Mouse (Mus musculus): ENCODE measurements around the gene Vmp1. TPM values are rescaled to one million over a fixed set of nuclear protein-coding genes. Genes with fewer than 3 reads are reported as not detected.

Gene Vmp1
- polyA plus RNA-seq, 1 experiment from 2014 or later = 128 TPM

- Histone ChIP-seq H3K36me3 (ENCODE audit: control insufficient read depth, insufficient read depth, low read length) (no peaks in the 10 kb centered on the region), H3K27ac (ENCODE audit: low read length) (no peak overlapping the region), H3K9me3 (replicated peaks; ENCODE audit: control insufficient read depth, low read length, poor library complexity, severe bottlenecking) (no peaks in the 10 kb centered on the region), H3K4me3 (ENCODE audit: low read depth, low read length) (no peak overlapping the region), H3K27me3 (ENCODE audit: control insufficient read depth, insufficient read depth, low read depth, low read length) (no peaks in the 10 kb centered on the region), H3K4me1 (ENCODE audit: control insufficient read depth, insufficient read depth, low read length) (peaks cover 3% of the 10 kb centered on the region), H3K4me2 (ENCODE audit: low read length) (no peak overlapping the region), H3K9ac (ENCODE audit: low read depth, low read length) (no peak overlapping the region)
- ATAC-seq = no peak
- 90% methylated on average over 6 of the region's 6 CpGs for WGBS
Observed at GRCm38 (mm10) chr11:86595366-86595765, 88.3 kb downstream of the Vmp1 start.

GRCm38 (mm10) chr11:86594188-86594876 is 89.3 kb downstream of the Vmp1 start:
- Histone ChIP-seq H3K4me3 (ENCODE audit: low read depth, low read length) (no peak overlapping the region), H3K27ac (ENCODE audit: low read length) (no peak overlapping the region), H3K9ac (ENCODE audit: low read depth, low read length) (no peak overlapping the region), H3K36me3 (ENCODE audit: control insufficient read depth, insufficient read depth, low read length) (no peaks in the 10 kb centered on the region), H3K4me1 (ENCODE audit: control insufficient read depth, insufficient read depth, low read length) (peaks cover 3% of the 10 kb centered on the region), H3K4me2 (ENCODE audit: low read length) (no peak overlapping the region), H3K9me3 (replicated peaks; ENCODE audit: control insufficient read depth, low read length, poor library complexity, severe bottlenecking) (no peaks in the 10 kb centered on the region), H3K27me3 (ENCODE audit: control insufficient read depth, insufficient read depth, low read depth, low read length) (no peaks in the 10 kb centered on the region)
- WGBS = 72% methylated on average over 6 of the region's 6 CpGs
- no peak for ATAC-seq

GRCm38 (mm10) chr11:86593443-86593842 is 90.2 kb downstream of the Vmp1 start:
- H3K4me2 ChIP-seq (ENCODE audit: low read length) = no peak overlapping the region
- H3K9ac ChIP-seq (ENCODE audit: low read depth, low read length) = no peak overlapping the region
- 62% methylated on average over 5 of the region's 5 CpGs for WGBS
- H3K27me3 ChIP-seq (ENCODE audit: control insufficient read depth, insufficient read depth, low read depth, low read length) = no peaks in the 10 kb centered on the region
- no peaks in the 10 kb centered on the region for H3K36me3 ChIP-seq (ENCODE audit: control insufficient read depth, insufficient read depth, low read length)
- no peaks in the 10 kb centered on the region for H3K9me3 ChIP-seq (replicated peaks; ENCODE audit: control insufficient read depth, low read length, poor library complexity, severe bottlenecking)
- no peak overlapping the region for H3K4me3 ChIP-seq (ENCODE audit: low read depth, low read length)
- no peak for ATAC-seq
- H3K4me1 ChIP-seq (ENCODE audit: control insufficient read depth, insufficient read depth, low read length) = peaks cover 3% of the 10 kb centered on the region
- H3K27ac ChIP-seq (ENCODE audit: low read length) = no peak overlapping the region

GRCm38 (mm10) chr11:86592993-86593392 is 90.6 kb downstream of the Vmp1 start:
- H3K9ac ChIP-seq (ENCODE audit: low read depth, low read length) = no peak overlapping the region
- H3K9me3 ChIP-seq (replicated peaks; ENCODE audit: control insufficient read depth, low read length, poor library complexity, severe bottlenecking) = no peaks in the 10 kb centered on the region
- no peaks in the 10 kb centered on the region for H3K36me3 ChIP-seq (ENCODE audit: control insufficient read depth, insufficient read depth, low read length)
- ATAC-seq = no peak
- peaks cover 3% of the 10 kb centered on the region for H3K4me1 ChIP-seq (ENCODE audit: control insufficient read depth, insufficient read depth, low read length)
- 21% methylated on average over 3 of the region's 3 CpGs for WGBS
- no peak overlapping the region for H3K27ac ChIP-seq (ENCODE audit: low read length)
- no peaks in the 10 kb centered on the region for H3K27me3 ChIP-seq (ENCODE audit: control insufficient read depth, insufficient read depth, low read depth, low read length)
- H3K4me2 ChIP-seq (ENCODE audit: low read length) = no peak overlapping the region
- no peak overlapping the region for H3K4me3 ChIP-seq (ENCODE audit: low read depth, low read length)

- H3K9me3 ChIP-seq (replicated peaks; ENCODE audit: control insufficient read depth, low read length, poor library complexity, severe bottlenecking) = no peaks in the 10 kb centered on the region
- no peak for ATAC-seq
- H3K27ac ChIP-seq (ENCODE audit: low read length) = no peak overlapping the region
- no peaks in the 10 kb centered on the region for H3K36me3 ChIP-seq (ENCODE audit: control insufficient read depth, insufficient read depth, low read length)
- peaks cover 6% of the 10 kb centered on the region for H3K4me1 ChIP-seq (ENCODE audit: control insufficient read depth, insufficient read depth, low read length)
- H3K4me3 ChIP-seq (ENCODE audit: low read depth, low read length) = no peak overlapping the region
- H3K9ac ChIP-seq (ENCODE audit: low read depth, low read length) = no peak overlapping the region
- no peak overlapping the region for H3K4me2 ChIP-seq (ENCODE audit: low read length)
- 92% methylated on average over 2 of the region's 2 CpGs for WGBS
- H3K27me3 ChIP-seq (ENCODE audit: control insufficient read depth, insufficient read depth, low read depth, low read length) = no peaks in the 10 kb centered on the region
Observed at GRCm38 (mm10) chr11:86591931-86592616, 91.6 kb downstream of the Vmp1 start.

GRCm38 (mm10) chr11:86591301-86591845 is 92.3 kb downstream of the Vmp1 start:
- ATAC-seq = no peak
- H3K4me1 ChIP-seq (ENCODE audit: control insufficient read depth, insufficient read depth, low read length) = peaks cover 6% of the 10 kb centered on the region
- 88% methylated on average over 4 of the region's 4 CpGs for WGBS
- no peaks in the 10 kb centered on the region for H3K9me3 ChIP-seq (replicated peaks; ENCODE audit: control insufficient read depth, low read length, poor library complexity, severe bottlenecking)
- no peaks in the 10 kb centered on the region for H3K36me3 ChIP-seq (ENCODE audit: control insufficient read depth, insufficient read depth, low read length)
- H3K27ac ChIP-seq (ENCODE audit: low read length) = no peak overlapping the region
- no peak overlapping the region for H3K9ac ChIP-seq (ENCODE audit: low read depth, low read length)
- no peak overlapping the region for H3K4me2 ChIP-seq (ENCODE audit: low read length)
- H3K4me3 ChIP-seq (ENCODE audit: low read depth, low read length) = no peak overlapping the region
- no peaks in the 10 kb centered on the region for H3K27me3 ChIP-seq (ENCODE audit: control insufficient read depth, insufficient read depth, low read depth, low read length)

GRCm38 (mm10) chr11:86590579-86590978 is 93.1 kb downstream of the Vmp1 start:
- peaks cover 6% of the 10 kb centered on the region for H3K4me1 ChIP-seq (ENCODE audit: control insufficient read depth, insufficient read depth, low read length)
- H3K27ac ChIP-seq (ENCODE audit: low read length) = no peak overlapping the region
- H3K9me3 ChIP-seq (replicated peaks; ENCODE audit: control insufficient read depth, low read length, poor library complexity, severe bottlenecking) = no peaks in the 10 kb centered on the region
- no peaks in the 10 kb centered on the region for H3K36me3 ChIP-seq (ENCODE audit: control insufficient read depth, insufficient read depth, low read length)
- H3K9ac ChIP-seq (ENCODE audit: low read depth, low read length) = no peak overlapping the region
- 91% methylated on average over 10 of the region's 10 CpGs for WGBS
- no peak overlapping the region for H3K4me2 ChIP-seq (ENCODE audit: low read length)
- ATAC-seq = no peak
- no peaks in the 10 kb centered on the region for H3K27me3 ChIP-seq (ENCODE audit: control insufficient read depth, insufficient read depth, low read depth, low read length)
- H3K4me3 ChIP-seq (ENCODE audit: low read depth, low read length) = no peak overlapping the region

GRCm38 (mm10) chr11:86590066-86590465 is 93.6 kb downstream of the Vmp1 start:
- Histone ChIP-seq H3K4me1 (ENCODE audit: control insufficient read depth, insufficient read depth, low read length) (peaks cover 6% of the 10 kb centered on the region), H3K4me3 (ENCODE audit: low read depth, low read length) (no peak overlapping the region), H3K9ac (ENCODE audit: low read depth, low read length) (no peak overlapping the region), H3K9me3 (replicated peaks; ENCODE audit: control insufficient read depth, low read length, poor library complexity, severe bottlenecking) (no peaks in the 10 kb centered on the region), H3K27ac (ENCODE audit: low read length) (no peak overlapping the region), H3K27me3 (ENCODE audit: control insufficient read depth, insufficient read depth, low read depth, low read length) (no peaks in the 10 kb centered on the region), H3K36me3 (ENCODE audit: control insufficient read depth, insufficient read depth, low read length) (no peaks in the 10 kb centered on the region), H3K4me2 (ENCODE audit: low read length) (no peak overlapping the region)
- 90% methylated on average over 4 of the region's 4 CpGs for WGBS
- no peak for ATAC-seq

GRCm38 (mm10) chr11:86588583-86589298 is 94.9 kb downstream of the Vmp1 start:
- H3K4me3 ChIP-seq (ENCODE audit: low read depth, low read length) = no peak overlapping the region
- H3K27ac ChIP-seq (ENCODE audit: low read length) = no peak overlapping the region
- 97% methylated on average over 4 of the region's 4 CpGs for WGBS
- H3K36me3 ChIP-seq (ENCODE audit: control insufficient read depth, insufficient read depth, low read length) = no peaks in the 10 kb centered on the region
- no peak overlapping the region for H3K9ac ChIP-seq (ENCODE audit: low read depth, low read length)
- ATAC-seq = no peak
- H3K4me2 ChIP-seq (ENCODE audit: low read length) = no peak overlapping the region
- H3K4me1 ChIP-seq (ENCODE audit: control insufficient read depth, insufficient read depth, low read length) = peaks cover 6% of the 10 kb centered on the region
- H3K9me3 ChIP-seq (replicated peaks; ENCODE audit: control insufficient read depth, low read length, poor library complexity, severe bottlenecking) = no peaks in the 10 kb centered on the region
- no peaks in the 10 kb centered on the region for H3K27me3 ChIP-seq (ENCODE audit: control insufficient read depth, insufficient read depth, low read depth, low read length)

Data from midbrain, embryonic 16.5 days (tissue).